Mouse (Mus musculus) C3H10T1/2 (cell line): ENCODE measurements around the gene Acvr1c. TPM values are rescaled to one million over a fixed set of nuclear protein-coding genes. Genes with fewer than 3 reads are reported as not detected.

Experiments
- polyA plus RNA-seq, 2 experiments: library from polyadenylated mRNA; unstranded; fragments of >200 nt; fragmentation: generic; extraction: Trizol; gene quantifications; one replicate each; pipeline ENCODE4 v1.2.1; 2012; ENCODE audit warnings: missing spikeins in 2 of 2

Gene Acvr1c
- not detected for polyA plus RNA-seq

GRCm38 (mm10) chr2:58357414-58358131 is at the start of gene Acvr1c:
Gene Acvr1c (minus strand): TSS chr2:58357895.

Other genes starting within 250 kb of the Acvr1c start
- gene Cytip, start 162.4 kb downstream of the Acvr1c start, polyA plus RNA-seq, result under 1 TPM; 0.30 to 0.42 TPM
- gene Gm17409, start 112.2 kb upstream of the Acvr1c start, polyA plus RNA-seq, result not detected
- gene Acvr1, start 209.3 kb upstream of the Acvr1c start, polyA plus RNA-seq, result 10 to 100 TPM in 1 of 2 experiments, 1 to 10 TPM in 1; 3.4 to 16.8 TPM
- 10 to 100 TPM in 1 of 2 experiments, 1 to 10 TPM in 1; 7.5 to 12.7 TPM for gene Upp2, start 209.4 kb upstream of the Acvr1c start, polyA plus RNA-seq